Mouse (Mus musculus) ES-Bruce4 (cell line): ENCODE measurements at regions not wholly inside any gene's neighbourhood (a gene's known extent, or its start where the extent isn't known, plus 50 kb on each side); places are given as distances from the start of the nearest gene placed in this dataset.

Experiments used
- H3K27ac ChIP-seq: 2 replicates; pipeline ENCODE4 v1.5.1; 2012; ENCODE audit warnings: low read length, inconsistent platforms; ENCODE audit not compliant: insufficient read depth
- H3K27me3 ChIP-seq: 2 replicates; pipeline ENCODE4 v1.6.1; 2012; ENCODE audit warnings: mild to moderate bottlenecking, low read length, inconsistent platforms; ENCODE audit not compliant: control insufficient read depth, poor library complexity, insufficient read depth, severe bottlenecking
- H3K36me3 ChIP-seq: 2 replicates; pipeline ENCODE4 v1.6.1; 2012; ENCODE audit warnings: inconsistent platforms, mild to moderate bottlenecking, low read length, moderate library complexity; ENCODE audit not compliant: control insufficient read depth, poor library complexity, insufficient read depth, severe bottlenecking
- H3K4me1 ChIP-seq: one replicate; pipeline ENCODE4 v1.8.1; 2011; ENCODE audit warnings: low read length; ENCODE audit not compliant: control insufficient read depth, insufficient read depth
- H3K4me3 ChIP-seq: 2 replicates; pipeline ENCODE4 v1.5.1; 2011; ENCODE audit warnings: low read depth, mild to moderate bottlenecking, low read length
- H3K9ac ChIP-seq: 2 replicates; pipeline ENCODE4 v1.6.1; 2012; ENCODE audit warnings: low read depth, mild to moderate bottlenecking, inconsistent platforms; ENCODE audit not compliant: poor library complexity, severe bottlenecking
- H3K9me3 ChIP-seq: replicated peaks from 2 replicates; pipeline ENCODE4 v1.6.1; 2012; ENCODE audit warnings: mild to moderate bottlenecking, low read length, inconsistent platforms; ENCODE audit not compliant: control insufficient read depth, poor library complexity, insufficient read depth, severe bottlenecking
- CTCF ChIP-seq: IDR thresholded peaks from one replicate; pipeline ENCODE4 v1.8.1; 2011; ENCODE audit warnings: low read depth, low read length
- EP300 ChIP-seq: IDR thresholded peaks from 2 replicates; pipeline ENCODE4 v1.6.1; 2011; ENCODE audit warnings: low read depth, low read length; ENCODE audit not compliant: insufficient read depth
- POLR2A ChIP-seq: IDR thresholded peaks from one replicate; pipeline ENCODE4 v1.8.1; 2011; ENCODE audit warnings: low read length; ENCODE audit not compliant: insufficient read depth

DNA sequence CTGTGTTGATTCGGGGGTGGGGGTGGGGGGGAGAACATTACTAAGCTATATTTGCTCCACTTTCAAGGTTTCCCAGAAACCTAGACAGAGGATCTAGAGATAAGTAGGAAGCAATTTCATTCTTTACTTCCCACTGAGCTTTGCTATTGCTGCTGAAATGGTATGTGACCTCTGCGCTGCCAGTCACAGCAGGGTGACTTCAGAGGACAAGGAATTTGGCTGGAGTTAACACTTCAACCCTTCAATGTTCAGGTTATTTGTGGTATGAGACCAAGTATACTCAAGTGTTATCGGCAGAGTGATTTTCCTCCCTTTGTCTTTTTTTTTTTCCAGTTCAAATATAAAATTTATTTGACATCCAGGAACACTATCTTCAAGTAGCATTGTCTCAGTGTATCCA lies 128.3 kb downstream of the 1700017N19Rik start:
- no peaks in the 10 kb centered on the region for H3K36me3 ChIP-seq
- H3K4me1 ChIP-seq, result no peaks in the 10 kb centered on the region
- H3K9ac ChIP-seq, result no peak overlapping the region
- H3K4me3 ChIP-seq, result no peak overlapping the region
- H3K9me3 ChIP-seq, result no peaks in the 10 kb centered on the region
- no peak overlapping the region for H3K27ac ChIP-seq
- TF ChIP-seq EP300 (no peak), POLR2A (no peak), CTCF (no peak)
- no peaks in the 10 kb centered on the region for H3K27me3 ChIP-seq

DNA sequence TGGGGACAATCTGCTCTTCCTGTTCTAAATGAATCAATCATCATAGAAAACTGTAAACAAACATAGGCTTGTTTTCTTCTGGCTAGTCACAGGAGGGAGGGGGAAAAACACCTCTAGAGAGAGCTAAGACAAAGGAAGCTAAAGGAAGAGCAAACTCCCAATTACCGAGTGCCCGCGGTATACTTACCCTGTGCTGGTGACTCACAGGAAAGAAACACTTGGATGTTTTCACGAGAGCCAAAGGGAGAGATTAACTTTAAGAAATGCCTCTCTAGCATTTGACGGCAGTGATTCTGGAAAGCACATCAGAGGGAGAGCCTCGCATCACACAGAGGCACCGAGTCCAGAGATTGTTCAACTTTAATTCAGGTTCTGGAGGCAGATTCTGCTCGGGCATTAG lies 151.0 kb downstream of the 1700017N19Rik start:
- H3K27me3 ChIP-seq, result no peaks in the 10 kb centered on the region
- H3K36me3 ChIP-seq, result no peaks in the 10 kb centered on the region
- no peak overlapping the region for H3K27ac ChIP-seq
- no peaks in the 10 kb centered on the region for H3K9me3 ChIP-seq
- no peak for TF ChIP-seq POLR2A
- no peak for TF ChIP-seq EP300
- no peak for TF ChIP-seq CTCF
- H3K4me3 ChIP-seq, result no peak overlapping the region
- H3K9ac ChIP-seq, result no peak overlapping the region
- H3K4me1 ChIP-seq, result no peaks in the 10 kb centered on the region

DNA sequence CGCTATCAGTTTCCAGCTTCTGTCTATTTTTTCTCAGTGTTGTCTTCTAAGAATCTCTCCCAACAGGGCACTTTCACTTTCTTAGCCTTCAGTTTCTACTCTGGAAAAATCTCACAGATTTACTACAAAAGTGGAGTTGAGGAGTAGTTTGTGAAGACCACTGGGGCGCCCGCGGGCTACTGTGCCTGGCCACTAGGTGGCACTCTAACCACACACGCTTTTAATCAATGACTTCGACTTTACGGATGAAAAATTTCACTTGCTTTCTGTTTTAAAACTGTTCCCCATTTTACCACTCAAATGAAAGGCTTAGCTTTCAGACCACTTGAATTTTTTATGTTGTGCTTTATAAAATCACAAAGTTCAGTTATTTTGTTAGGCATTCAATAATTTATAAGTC lies 151.8 kb downstream of the 1700017N19Rik start:
- TF ChIP-seq EP300 (no peak), CTCF (peak; percentile 68), POLR2A (no peak)
- H3K4me1 ChIP-seq, result no peaks in the 10 kb centered on the region
- no peak overlapping the region for H3K4me3 ChIP-seq
- H3K27ac ChIP-seq, result no peak overlapping the region
- no peak overlapping the region for H3K9ac ChIP-seq
- no peaks in the 10 kb centered on the region for H3K27me3 ChIP-seq
- no peaks in the 10 kb centered on the region for H3K36me3 ChIP-seq
- no peaks in the 10 kb centered on the region for H3K9me3 ChIP-seq

DNA sequence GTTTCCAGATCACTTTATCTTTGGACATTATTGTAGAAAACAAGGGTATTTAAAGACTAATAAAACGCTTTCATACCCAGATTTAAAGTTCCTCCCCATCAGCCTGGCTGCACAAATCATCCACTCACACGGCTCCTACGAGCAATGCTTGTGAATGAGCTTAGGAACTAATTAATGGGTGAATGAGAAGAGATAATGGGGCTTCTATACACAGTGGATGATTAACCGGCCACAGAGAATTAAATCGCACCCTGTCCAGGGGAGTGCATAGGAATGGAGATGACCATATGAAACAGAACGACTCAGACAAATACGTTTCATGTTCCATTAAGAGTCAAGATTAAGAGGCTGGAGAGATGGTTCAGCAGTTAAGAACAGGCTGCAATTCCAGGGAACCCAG lies 155.9 kb downstream of the 1700017N19Rik start:
- Histone ChIP-seq H3K4me1 (no peaks in the 10 kb centered on the region), H3K9me3 (no peaks in the 10 kb centered on the region), H3K9ac (no peak overlapping the region), H3K4me3 (no peak overlapping the region), H3K36me3 (no peaks in the 10 kb centered on the region), H3K27me3 (no peaks in the 10 kb centered on the region), H3K27ac (no peak overlapping the region)
- TF ChIP-seq EP300 (no peak), CTCF (no peak), POLR2A (no peak)

DNA sequence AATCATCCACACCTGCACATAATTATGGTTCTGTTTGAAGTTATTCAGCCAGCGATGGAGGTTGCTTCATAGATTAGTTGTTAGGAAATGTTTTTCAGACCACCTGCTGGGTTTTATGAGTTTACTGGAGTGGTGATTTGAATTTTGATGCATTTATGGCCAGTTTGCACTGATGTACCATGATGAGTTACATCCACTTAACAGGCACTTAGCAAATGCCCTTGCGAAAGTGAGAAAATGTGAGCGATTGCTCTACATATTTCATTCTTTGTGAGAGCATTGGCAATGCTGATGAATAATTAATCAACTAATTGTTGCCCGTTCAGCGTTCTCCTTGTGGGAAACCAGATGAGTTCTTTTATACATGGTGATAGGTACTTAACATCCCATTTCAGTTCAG lies 164.7 kb downstream of the 1700017N19Rik start:
- Histone ChIP-seq H3K4me3 (no peak overlapping the region), H3K4me1 (no peaks in the 10 kb centered on the region), H3K9me3 (no peaks in the 10 kb centered on the region), H3K36me3 (no peaks in the 10 kb centered on the region), H3K27me3 (no peaks in the 10 kb centered on the region), H3K27ac (no peak overlapping the region), H3K9ac (no peak overlapping the region)
- TF ChIP-seq EP300 (no peak), POLR2A (no peak), CTCF (no peak)

DNA sequence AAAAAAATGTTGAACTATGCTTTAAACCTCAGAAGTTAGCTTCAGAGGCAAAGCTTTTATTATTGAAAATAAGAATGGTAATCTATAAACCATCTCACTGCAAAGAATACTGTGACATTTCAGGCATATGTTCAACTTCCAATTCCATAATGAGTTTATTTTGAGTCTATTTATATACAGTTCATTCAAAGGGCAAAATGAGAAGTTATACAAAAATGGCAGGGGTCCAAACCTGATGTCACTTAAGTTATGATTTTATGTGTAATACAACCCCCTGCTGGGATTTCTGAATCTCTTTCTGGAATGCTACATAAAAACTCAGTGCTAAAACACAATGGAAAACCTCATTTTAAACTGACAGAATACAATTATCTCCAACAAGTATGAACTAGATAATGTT lies 184.0 kb downstream of the 1700017N19Rik start:
- Histone ChIP-seq H3K9ac (no peak overlapping the region), H3K27ac (no peak overlapping the region), H3K4me1 (no peaks in the 10 kb centered on the region), H3K9me3 (no peaks in the 10 kb centered on the region), H3K4me3 (no peak overlapping the region), H3K36me3 (no peaks in the 10 kb centered on the region), H3K27me3 (no peaks in the 10 kb centered on the region)
- no peak for TF ChIP-seq CTCF
- TF ChIP-seq POLR2A, result no peak
- no peak for TF ChIP-seq EP300
